Mouse (Mus musculus): ENCODE measurements around the gene Best3. TPM values are rescaled to one million over a fixed set of nuclear protein-coding genes. Genes with fewer than 3 reads are reported as not detected.
"Not testable (repeated sequence)": the region's sequence is repeated elsewhere in the genome, so short reads cannot be mapped to it uniquely, and the experiment has no call there.

Best3 gene
- polyA plus RNA-seq, 1 experiment from 2014 or later: 0.10 TPM

- ATAC-seq (replicated peaks): no peak
- no peaks in the 10 kb centered on the region for H3K36me3 ChIP-seq (replicated peaks)
- peaks cover 12% of the 10 kb centered on the region for H3K4me1 ChIP-seq
- H3K4me2 ChIP-seq: no peak overlapping the region
- 95% methylated on average over 5 of the region's 5 CpGs for WGBS
- H3K27ac ChIP-seq: no peak overlapping the region
- no peak overlapping the region for H3K9ac ChIP-seq
- no peaks in the 10 kb centered on the region for H3K9me3 ChIP-seq
- H3K4me3 ChIP-seq: no peak overlapping the region
- H3K27me3 ChIP-seq (replicated peaks): no peaks in the 10 kb centered on the region
Observed at GRCm38 (mm10) chr10:117014565-117014964, 28.5 kb downstream of the Best3 start.

- H3K9me3 ChIP-seq: no peaks in the 10 kb centered on the region
- ATAC-seq (replicated peaks): 0 out of 2 replicates have a peak, but pooled peaks have one; percentile 41
- 39% methylated on average over 7 of the region's 7 CpGs for WGBS
- H3K9ac ChIP-seq: no peak overlapping the region
- H3K27me3 ChIP-seq (replicated peaks): no peaks in the 10 kb centered on the region
- peaks cover 16% of the 10 kb centered on the region for H3K4me1 ChIP-seq
- no peaks in the 10 kb centered on the region for H3K36me3 ChIP-seq (replicated peaks)
- no peak overlapping the region for H3K27ac ChIP-seq
- H3K4me2 ChIP-seq: no peak overlapping the region
- no peak overlapping the region for H3K4me3 ChIP-seq
Observed at GRCm38 (mm10) chr10:117018281-117018840, 32.2 kb downstream of the Best3 start.

GRCm38 (mm10) chr10:117021020-117021754 lies 35.1 kb downstream of the Best3 start:
- 22% methylated on average over 21 of the region's 21 CpGs for WGBS
- ATAC-seq (replicated peaks): no peak
- Histone ChIP-seq H3K9me3 (no peaks in the 10 kb centered on the region), H3K4me1 (peaks cover 13% of the 10 kb centered on the region), H3K4me2 (no peak overlapping the region), H3K36me3 (replicated peaks) (no peaks in the 10 kb centered on the region), H3K9ac (no peak overlapping the region), H3K27me3 (replicated peaks) (no peaks in the 10 kb centered on the region; the same call in 1 of the 2 replicates), H3K27ac (no peak overlapping the region), H3K4me3 (no peak overlapping the region)

- no peak for ATAC-seq (replicated peaks)
- Histone ChIP-seq H3K4me3 (no peak overlapping the region), H3K9ac (no peak overlapping the region), H3K9me3 (no peaks in the 10 kb centered on the region), H3K27ac (no peak overlapping the region), H3K27me3 (replicated peaks) (no peaks in the 10 kb centered on the region; the same call in 1 of the 2 replicates), H3K4me2 (no peak overlapping the region), H3K36me3 (replicated peaks) (no peaks in the 10 kb centered on the region), H3K4me1 (peaks cover 4% of the 10 kb centered on the region; the same call in 1 of the 2 replicates)
- 75% methylated on average over 16 of the region's 16 CpGs for WGBS
Observed at GRCm38 (mm10) chr10:117023693-117024092, 37.6 kb downstream of the Best3 start.

GRCm38 (mm10) chr10:117025776-117026175 lies 39.7 kb downstream of the Best3 start:
- H3K36me3 ChIP-seq (replicated peaks); H3K9ac ChIP-seq; H3K27ac ChIP-seq; H3K4me2 ChIP-seq; H3K4me3 ChIP-seq; H3K27me3 ChIP-seq (replicated peaks); H3K4me1 ChIP-seq; ATAC-seq (replicated peaks); H3K9me3 ChIP-seq: not testable (repeated sequence)

GRCm38 (mm10) chr10:117026176-117026575 lies 40.1 kb downstream of the Best3 start:
- H3K27ac ChIP-seq: no peak overlapping the region
- 80% methylated on average over 8 of the region's 8 CpGs for WGBS
- H3K9me3 ChIP-seq: no peaks in the 10 kb centered on the region
- no peak overlapping the region for H3K4me2 ChIP-seq
- H3K4me1 ChIP-seq: peaks cover 2% of the 10 kb centered on the region; the same call in 1 of the 2 replicates
- H3K27me3 ChIP-seq (replicated peaks): no peaks in the 10 kb centered on the region; the same call in 1 of the 2 replicates
- no peak overlapping the region for H3K9ac ChIP-seq
- no peaks in the 10 kb centered on the region for H3K36me3 ChIP-seq (replicated peaks)
- H3K4me3 ChIP-seq: no peak overlapping the region
- no peak for ATAC-seq (replicated peaks)

- WGBS: 89% methylated on average over 3 of the region's 3 CpGs
- H3K9me3 ChIP-seq: no peaks in the 10 kb centered on the region
- H3K27me3 ChIP-seq (replicated peaks): no peaks in the 10 kb centered on the region
- no peak overlapping the region for H3K27ac ChIP-seq
- peaks cover 2% of the 10 kb centered on the region; the same call in 1 of the 2 replicates for H3K4me1 ChIP-seq
- H3K4me3 ChIP-seq: no peak overlapping the region
- H3K9ac ChIP-seq: no peak overlapping the region
- H3K36me3 ChIP-seq (replicated peaks): no peaks in the 10 kb centered on the region
- ATAC-seq (replicated peaks): no peak
- no peak overlapping the region for H3K4me2 ChIP-seq
Observed at GRCm38 (mm10) chr10:117031160-117031559, 45.0 kb downstream of the Best3 start.

- H3K4me1 ChIP-seq: peaks cover 2% of the 10 kb centered on the region; the same call in 1 of the 2 replicates
- no peak overlapping the region for H3K4me2 ChIP-seq
- H3K9ac ChIP-seq: no peak overlapping the region
- no peak overlapping the region for H3K4me3 ChIP-seq
- 0 out of 2 replicates have a peak, but pooled peaks have one; percentile 54 for ATAC-seq (replicated peaks)
- no peaks in the 10 kb centered on the region for H3K27me3 ChIP-seq (replicated peaks)
- H3K36me3 ChIP-seq (replicated peaks): no peaks in the 10 kb centered on the region
- H3K27ac ChIP-seq: no peak overlapping the region
- H3K9me3 ChIP-seq: no peaks in the 10 kb centered on the region
- 25% methylated on average over 8 of the region's 8 CpGs for WGBS
Observed at GRCm38 (mm10) chr10:117033785-117034184, 47.7 kb downstream of the Best3 start.

GRCm38 (mm10) chr10:117040355-117040754 lies 54.2 kb downstream of the Best3 start:
- H3K4me3 ChIP-seq: no peak overlapping the region
- H3K27me3 ChIP-seq (replicated peaks): no peaks in the 10 kb centered on the region
- 70% methylated on average over 6 of the region's 6 CpGs for WGBS
- H3K4me1 ChIP-seq: no peaks in the 10 kb centered on the region
- H3K9ac ChIP-seq: no peak overlapping the region
- no peak overlapping the region for H3K27ac ChIP-seq
- ATAC-seq (replicated peaks): no peak
- no peaks in the 10 kb centered on the region for H3K36me3 ChIP-seq (replicated peaks)
- no peak overlapping the region for H3K4me2 ChIP-seq
- no peaks in the 10 kb centered on the region for H3K9me3 ChIP-seq

GRCm38 (mm10) chr10:117042295-117042694 lies 56.2 kb downstream of the Best3 start:
- no peaks in the 10 kb centered on the region for H3K36me3 ChIP-seq (replicated peaks)
- H3K9ac ChIP-seq: no peak overlapping the region
- no peaks in the 10 kb centered on the region for H3K27me3 ChIP-seq (replicated peaks)
- no peaks in the 10 kb centered on the region for H3K9me3 ChIP-seq
- no peak overlapping the region for H3K4me2 ChIP-seq
- no peak overlapping the region for H3K4me3 ChIP-seq
- no peak for ATAC-seq (replicated peaks)
- H3K4me1 ChIP-seq: 0 out of 2 replicates have a peak, but pooled peaks cover 3% of the 10 kb centered on the region
- H3K27ac ChIP-seq: no peak overlapping the region
- 87% methylated on average over 14 of the region's 14 CpGs for WGBS

- H3K27ac ChIP-seq; ATAC-seq (replicated peaks); H3K4me1 ChIP-seq; H3K27me3 ChIP-seq (replicated peaks); H3K9ac ChIP-seq; H3K4me3 ChIP-seq; H3K4me2 ChIP-seq; H3K9me3 ChIP-seq; H3K36me3 ChIP-seq (replicated peaks): not testable (repeated sequence)
- 46% methylated on average over 16 of the region's 16 CpGs for WGBS
Observed at GRCm38 (mm10) chr10:117043497-117044166, 57.5 kb downstream of the Best3 start.

All from midbrain, embryonic 15.5 days (tissue).